Mouse (Mus musculus) testis, adult 2 months (tissue): ENCODE results near the gene H1f0.

ENCODE experiments used
- CTCF ChIP-seq: fragments of 200-500 bp; IDR thresholded peaks from 2 replicates; pipeline ENCODE4 v1.5.1; 2012; ENCODE audit warnings: low read depth, mild to moderate bottlenecking, inconsistent platforms, low read length, moderate library complexity; ENCODE audit not compliant: control insufficient read depth, insufficient read depth, insufficient replicate concordance
- POLR2A ChIP-seq: fragments of 200-500 bp; IDR thresholded peaks from 2 replicates; pipeline ENCODE4 v1.6.1; 2012; ENCODE audit warnings: low read depth, mild to moderate bottlenecking, inconsistent platforms, low read length, moderate library complexity; ENCODE audit not compliant: control insufficient read depth

- TF ChIP-seq CTCF (no peak), POLR2A (no peak)
Observed at GRCm38 (mm10) chr15:78990970-78991525, 37.2 kb upstream of the H1f0 start.
